Mouse (Mus musculus): ENCODE results near the gene Lif. TPM values are rescaled to one million over a fixed set of nuclear protein-coding genes. Genes with fewer than 3 reads are reported as not detected.

The Lif gene
- polyA plus RNA-seq, 1 experiment, result not detected

DNA sequence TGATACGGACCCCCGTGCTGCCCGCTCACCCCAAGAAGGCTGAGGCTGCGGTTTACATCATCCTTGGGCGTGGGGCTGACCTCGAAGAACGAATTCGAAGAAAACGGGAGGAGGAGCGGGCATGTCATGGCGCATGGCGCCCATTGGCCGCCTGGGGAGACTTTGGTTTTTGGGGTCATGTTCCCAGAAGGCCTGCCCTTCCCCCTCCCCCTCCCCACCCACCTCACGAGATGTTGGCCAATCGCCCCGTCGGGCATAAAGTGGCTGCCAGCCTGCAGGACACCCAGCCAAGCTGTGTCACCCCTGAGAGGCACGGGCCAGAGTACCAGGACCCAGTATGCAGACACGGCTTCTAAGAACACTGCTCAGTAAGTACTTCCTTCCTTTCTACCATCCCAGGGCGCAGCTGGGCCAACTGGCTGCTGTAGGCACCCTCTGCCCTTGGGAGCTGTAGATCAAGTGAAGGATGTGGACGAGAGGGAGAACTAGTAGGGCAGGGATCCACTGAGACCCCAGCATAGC, 20.8 kb upstream of the Lif start:
- Histone ChIP-seq H3K4me1 (ENCODE audit: control insufficient read depth, insufficient read depth, low read length) (no peaks in the 10 kb centered on the region), H3K4me3 (ENCODE audit: insufficient read depth, low read depth, low read length) (no peak overlapping the region), H3K27ac (ENCODE audit: insufficient read depth, low read depth, low read length) (no peak overlapping the region)
- no peak for TF ChIP-seq CTCF (IDR thresholded peaks at IDR 0.05; ENCODE audit: insufficient read depth, low read depth, low read length)
- TF ChIP-seq POLR2A (IDR thresholded peaks at IDR 0.05; ENCODE audit: insufficient read depth, low read depth, low read length), result no peak
- 82% methylated on average over 21 of the region's 21 CpGs for WGBS

DNA sequence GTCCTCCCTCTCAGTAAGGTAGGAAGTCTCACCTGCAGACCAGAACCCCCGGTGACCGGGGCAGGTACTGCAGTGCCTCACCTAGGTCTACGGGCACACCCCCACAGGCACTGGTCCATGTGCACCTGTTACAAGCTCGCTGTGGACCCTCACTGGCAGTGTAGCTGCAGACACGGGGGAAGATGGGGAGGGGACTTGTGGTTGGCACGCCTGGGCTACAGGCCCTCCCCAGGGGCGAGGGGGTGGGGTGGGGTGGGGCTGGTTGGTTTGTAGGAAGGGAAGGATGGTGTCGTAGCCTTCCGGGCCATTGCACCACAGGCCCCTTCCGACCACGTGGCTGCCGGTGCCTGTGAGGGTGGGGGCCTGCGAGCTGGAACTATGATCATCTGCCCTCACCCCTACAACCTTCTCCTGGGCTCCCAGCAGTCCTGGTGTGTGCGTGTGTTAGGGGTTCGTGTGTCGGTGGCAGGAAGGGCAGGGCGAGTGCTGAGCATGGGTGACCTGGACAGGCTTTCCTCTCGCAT, 19.9 kb upstream of the Lif start:
- 83% methylated on average over 18 of the region's 18 CpGs for WGBS
- TF ChIP-seq CTCF (IDR thresholded peaks at IDR 0.05; ENCODE audit: insufficient read depth, low read depth, low read length), result no peak
- Histone ChIP-seq H3K4me3 (ENCODE audit: insufficient read depth, low read depth, low read length) (no peak overlapping the region; the same call in 1 of the 2 replicates), H3K4me1 (ENCODE audit: control insufficient read depth, insufficient read depth, low read length) (no peaks in the 10 kb centered on the region), H3K27ac (ENCODE audit: insufficient read depth, low read depth, low read length) (no peak overlapping the region)

- no peak for TF ChIP-seq POLR2A (IDR thresholded peaks at IDR 0.05; ENCODE audit: insufficient read depth, low read depth, low read length)
- no peak for TF ChIP-seq CTCF (IDR thresholded peaks at IDR 0.05; ENCODE audit: insufficient read depth, low read depth, low read length)
- Histone ChIP-seq H3K27ac (ENCODE audit: insufficient read depth, low read depth, low read length) (no peak overlapping the region), H3K4me3 (ENCODE audit: insufficient read depth, low read depth, low read length) (no peak overlapping the region), H3K4me1 (ENCODE audit: control insufficient read depth, insufficient read depth, low read length) (no peaks in the 10 kb centered on the region)
- WGBS, result 90% methylated on average over 6 of the region's 6 CpGs
Observed at GRCm38 (mm10) chr11:4238167-4238566, 19.2 kb upstream of the Lif start.

DNA sequence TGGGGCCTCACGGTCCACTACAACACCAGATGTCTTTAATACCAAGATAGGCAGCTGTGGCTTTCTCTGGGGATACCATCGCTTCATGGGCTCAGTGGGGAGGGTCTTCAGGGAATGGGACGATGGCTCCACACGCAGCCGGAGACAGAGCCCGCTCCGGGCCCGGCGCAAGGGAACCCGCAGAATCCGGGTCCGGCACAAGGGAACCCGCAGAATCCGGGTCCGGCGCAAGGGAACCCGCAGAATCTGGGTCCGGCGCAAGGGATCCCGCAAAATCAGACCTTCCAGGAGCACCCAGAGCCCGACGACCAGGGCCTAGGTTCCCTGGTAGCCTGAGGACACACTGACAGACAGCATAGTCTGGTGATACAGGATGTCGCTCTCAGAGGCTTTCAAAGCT, 17.7 kb upstream of the Lif start:
- TF ChIP-seq POLR2A (IDR thresholded peaks at IDR 0.05; ENCODE audit: insufficient read depth, low read depth, low read length), result no peak
- no peak for TF ChIP-seq CTCF (IDR thresholded peaks at IDR 0.05; ENCODE audit: insufficient read depth, low read depth, low read length)
- no peak overlapping the region for H3K27ac ChIP-seq (ENCODE audit: insufficient read depth, low read depth, low read length)
- 95% methylated on average over 23 of the region's 23 CpGs for WGBS

DNA sequence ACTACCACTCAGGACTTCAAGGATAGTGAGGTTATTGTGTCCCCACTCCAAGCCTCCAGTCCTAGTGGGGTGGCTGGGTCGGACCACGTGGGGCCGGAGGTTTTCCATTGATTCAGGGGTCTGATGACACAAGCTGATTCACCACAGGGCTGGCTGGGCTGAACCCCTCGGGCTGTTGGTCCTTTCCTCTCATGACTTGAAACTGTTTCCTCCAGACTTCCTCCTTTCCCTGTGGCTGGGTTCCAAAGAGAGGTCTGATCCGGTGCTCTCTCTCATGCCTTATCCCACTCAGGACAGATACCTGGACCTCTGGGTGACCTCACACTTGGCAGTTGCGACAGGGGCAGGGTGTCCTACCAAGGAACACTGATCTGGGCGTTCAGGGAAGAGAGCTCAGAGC, 17.2 kb upstream of the Lif start:
- 70% methylated on average over 7 of the region's 7 CpGs for WGBS
- TF ChIP-seq CTCF (IDR thresholded peaks at IDR 0.05; ENCODE audit: insufficient read depth, low read depth, low read length) (no peak), POLR2A (IDR thresholded peaks at IDR 0.05; ENCODE audit: insufficient read depth, low read depth, low read length) (no peak)
- no peaks in the 10 kb centered on the region for H3K4me1 ChIP-seq (ENCODE audit: control insufficient read depth, insufficient read depth, low read length)
- H3K27ac ChIP-seq (ENCODE audit: insufficient read depth, low read depth, low read length), result no peak overlapping the region
- no peak overlapping the region for H3K4me3 ChIP-seq (ENCODE audit: insufficient read depth, low read depth, low read length)

More for the DNA sequence above, 17.7 kb upstream of the Lif start:
- no peaks in the 10 kb centered on the region for H3K4me1 ChIP-seq (ENCODE audit: control insufficient read depth, insufficient read depth, low read length)
- H3K4me3 ChIP-seq (ENCODE audit: insufficient read depth, low read depth, low read length), result no peak overlapping the region

GRCm38 (mm10) chr11:4241180-4241579, 16.2 kb upstream of the Lif start:
- WGBS, result 73% methylated on average over 4 of the region's 4 CpGs
- Histone ChIP-seq H3K27ac (ENCODE audit: insufficient read depth, low read depth, low read length) (no peak overlapping the region), H3K4me3 (ENCODE audit: insufficient read depth, low read depth, low read length) (no peak overlapping the region), H3K4me1 (ENCODE audit: control insufficient read depth, insufficient read depth, low read length) (no peaks in the 10 kb centered on the region)
- TF ChIP-seq CTCF (IDR thresholded peaks at IDR 0.05; ENCODE audit: insufficient read depth, low read depth, low read length) (no peak), POLR2A (IDR thresholded peaks at IDR 0.05; ENCODE audit: insufficient read depth, low read depth, low read length) (no peak)

DNA sequence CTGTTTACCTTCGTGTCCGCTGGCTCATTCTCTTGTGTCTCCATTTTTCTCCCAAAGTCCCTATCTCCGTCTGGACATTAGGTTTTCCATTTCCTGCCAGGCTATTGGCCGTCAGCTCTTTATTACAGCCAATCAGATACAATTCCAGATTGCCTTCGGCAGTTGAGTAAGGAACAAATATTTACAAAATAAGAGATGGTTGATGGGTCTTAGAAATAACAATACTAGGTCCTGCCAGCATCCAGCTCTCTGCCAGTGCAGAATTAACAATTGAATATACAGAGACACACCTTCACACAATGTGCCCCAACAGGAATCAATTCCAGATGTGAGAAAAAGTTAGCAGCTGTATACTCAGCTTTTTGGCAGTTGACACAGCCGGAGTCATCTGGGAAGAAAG, 11.2 kb upstream of the Lif start:
- TF ChIP-seq POLR2A (IDR thresholded peaks at IDR 0.05; ENCODE audit: insufficient read depth, low read depth, low read length), result no peak
- no peak for TF ChIP-seq CTCF (IDR thresholded peaks at IDR 0.05; ENCODE audit: insufficient read depth, low read depth, low read length)
- 83% methylated on average over 6 of the region's 6 CpGs for WGBS
- Histone ChIP-seq H3K4me3 (ENCODE audit: insufficient read depth, low read depth, low read length) (no peak overlapping the region), H3K4me1 (ENCODE audit: control insufficient read depth, insufficient read depth, low read length) (no peaks in the 10 kb centered on the region), H3K27ac (ENCODE audit: insufficient read depth, low read depth, low read length) (no peak overlapping the region)

GRCm38 (mm10) chr11:4246623-4247022, 10.7 kb upstream of the Lif start:
- Histone ChIP-seq H3K4me1 (ENCODE audit: control insufficient read depth, insufficient read depth, low read length) (no peaks in the 10 kb centered on the region), H3K4me3 (ENCODE audit: insufficient read depth, low read depth, low read length) (no peak overlapping the region), H3K27ac (ENCODE audit: insufficient read depth, low read depth, low read length) (no peak overlapping the region)
- TF ChIP-seq CTCF (IDR thresholded peaks at IDR 0.05; ENCODE audit: insufficient read depth, low read depth, low read length) (no peak), POLR2A (IDR thresholded peaks at IDR 0.05; ENCODE audit: insufficient read depth, low read depth, low read length) (no peak)
- WGBS, result 80% methylated on average over 4 of the region's 4 CpGs

DNA sequence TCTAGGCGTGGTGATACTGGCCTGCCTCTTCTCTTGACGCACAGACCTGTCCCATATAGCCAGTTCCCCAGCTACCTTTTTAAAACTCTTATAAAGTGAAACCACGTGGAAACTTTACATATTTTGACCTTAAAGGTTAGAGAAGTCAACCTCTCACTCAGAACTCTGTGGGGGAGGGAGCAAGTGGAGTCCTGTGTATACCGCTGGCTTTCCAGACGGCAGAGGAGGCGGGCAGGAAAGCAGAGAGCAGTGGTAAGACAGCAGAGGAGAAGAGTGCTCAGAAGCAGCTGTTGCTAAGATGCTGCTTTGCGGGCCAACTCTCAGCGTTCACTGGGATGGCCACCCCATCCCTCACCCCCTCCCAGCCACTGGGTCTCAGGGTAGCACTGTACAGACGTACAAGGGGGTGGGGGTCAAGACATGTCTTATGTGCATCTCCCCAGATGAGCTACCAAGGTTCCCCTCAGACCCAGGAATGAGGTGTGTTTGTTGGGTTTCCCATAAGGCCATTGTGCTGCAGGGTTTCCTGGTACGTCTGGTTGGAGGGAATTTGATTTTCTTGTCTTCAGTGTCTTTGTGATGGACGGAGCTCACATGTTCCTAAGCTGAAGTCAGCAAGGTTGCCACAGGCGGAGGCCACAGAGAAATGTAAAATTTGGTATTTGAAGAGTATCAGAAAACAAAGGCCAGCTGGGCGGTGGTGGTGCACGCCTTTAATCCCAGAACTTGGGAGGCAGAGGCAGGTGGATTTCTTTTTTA, 10.0 kb upstream of the Lif start:
- H3K27ac ChIP-seq (ENCODE audit: insufficient read depth, low read depth, low read length), result no peak overlapping the region
- WGBS, result 77% methylated on average over 14 of the region's 14 CpGs
- TF ChIP-seq CTCF (IDR thresholded peaks at IDR 0.05; ENCODE audit: insufficient read depth, low read depth, low read length) (no peak), POLR2A (IDR thresholded peaks at IDR 0.05; ENCODE audit: insufficient read depth, low read depth, low read length) (no peak)
- no peaks in the 10 kb centered on the region for H3K4me1 ChIP-seq (ENCODE audit: control insufficient read depth, insufficient read depth, low read length)
- no peak overlapping the region for H3K4me3 ChIP-seq (ENCODE audit: insufficient read depth, low read depth, low read length)
